Mouse (Mus musculus): ENCODE data around the gene Rims1.

Gene Rims1

GRCm38 (mm10) chr1:22377062-22377461 lies 428.7 kb downstream of the Rims1 start:
- DNase-seq (ENCODE audit: low spot score) = no peak

GRCm38 (mm10) chr1:22356209-22356608 lies 449.6 kb downstream of the Rims1 start:
- DNase-seq (ENCODE audit: low spot score) = no peak

- no peak for DNase-seq (ENCODE audit: low spot score)
Observed at GRCm38 (mm10) chr1:22353687-22354086, 452.1 kb downstream of the Rims1 start.

- DNase-seq (ENCODE audit: low spot score) = no peak
Observed at GRCm38 (mm10) chr1:22338914-22339313, 466.9 kb downstream of the Rims1 start.

- DNase-seq (ENCODE audit: low spot score) = no peak
Observed at GRCm38 (mm10) chr1:22320941-22321676, 484.7 kb downstream of the Rims1 start.

- no peak for DNase-seq (ENCODE audit: low spot score)
Observed at GRCm38 (mm10) chr1:22315537-22315936, 490.3 kb downstream of the Rims1 start.

GRCm38 (mm10) chr1:22311471-22311870 lies 494.3 kb downstream of the Rims1 start:
- DNase-seq (ENCODE audit: low spot score) = no peak

- DNase-seq (ENCODE audit: low spot score) = no peak
Observed at GRCm38 (mm10) chr1:22306519-22306918, 499.3 kb downstream of the Rims1 start.

GRCm38 (mm10) chr1:22305932-22306331 lies 499.9 kb downstream of the Rims1 start:
- DNase-seq (ENCODE audit: low spot score) = no peak

- no peak for DNase-seq (ENCODE audit: low spot score)
Observed at GRCm38 (mm10) chr1:22293953-22294352, 511.8 kb downstream of the Rims1 start.

- DNase-seq (ENCODE audit: low spot score) = no peak
Observed at GRCm38 (mm10) chr1:22293310-22293709, 512.5 kb downstream of the Rims1 start.

- DNase-seq (ENCODE audit: low spot score) = no peak
Observed at GRCm38 (mm10) chr1:22286807-22287206, 519.0 kb downstream of the Rims1 start.

- DNase-seq (ENCODE audit: low spot score) = no peak
Observed at GRCm38 (mm10) chr1:22279954-22280353, 525.8 kb downstream of the Rims1 start.

GRCm38 (mm10) chr1:22274081-22274480 lies 531.7 kb downstream of the Rims1 start:
- no peak for DNase-seq (ENCODE audit: low spot score)

- DNase-seq (ENCODE audit: low spot score) = no peak
Observed at GRCm38 (mm10) chr1:22270131-22270530, 535.7 kb downstream of the Rims1 start.

GRCm38 (mm10) chr1:22268581-22269359 lies 537.0 kb downstream of the Rims1 start:
- DNase-seq (ENCODE audit: low spot score) = peak; percentile 12

GRCm38 (mm10) chr1:22266491-22266890 lies 539.3 kb downstream of the Rims1 start:
- no peak for DNase-seq (ENCODE audit: low spot score)

- DNase-seq (ENCODE audit: low spot score) = no peak
Observed at GRCm38 (mm10) chr1:22265528-22265927, 540.3 kb downstream of the Rims1 start.

- DNase-seq (ENCODE audit: low spot score) = no peak
Observed at GRCm38 (mm10) chr1:22262169-22262950, 543.4 kb downstream of the Rims1 start.

- no peak for DNase-seq (ENCODE audit: low spot score)
Observed at GRCm38 (mm10) chr1:22261702-22262101, 544.1 kb downstream of the Rims1 start.

- no peak for DNase-seq (ENCODE audit: low spot score)
Observed at GRCm38 (mm10) chr1:22260291-22260690, 545.5 kb downstream of the Rims1 start.

GRCm38 (mm10) chr1:22258356-22258755 lies 547.4 kb downstream of the Rims1 start:
- DNase-seq (ENCODE audit: low spot score) = no peak

- no peak for DNase-seq (ENCODE audit: low spot score)
Observed at GRCm38 (mm10) chr1:22254278-22254677, 551.5 kb downstream of the Rims1 start.
